Mouse (Mus musculus): ENCODE results near the gene Atg10.
"Not testable (repeated sequence)": the region's sequence is repeated elsewhere in the genome, so short reads cannot be mapped to it uniquely, and the experiment has no call there.

Gene Atg10

GRCm38 (mm10) chr13:91223587-91224437 lies at the start of gene Atg10:
Atg10 (minus strand) TSS chr13:91223968.
- peak; percentile 95 for DNase-seq

GRCm38 (mm10) chr13:91252406-91252805 lies 28.6 kb upstream of the Atg10 start:
- no peak for DNase-seq

- DNase-seq = no peak
Observed at GRCm38 (mm10) chr13:91251636-91252035, 27.9 kb upstream of the Atg10 start.

- not testable (repeated sequence) for DNase-seq
Observed at GRCm38 (mm10) chr13:91250050-91250449, 26.3 kb upstream of the Atg10 start.

GRCm38 (mm10) chr13:91246472-91246871 lies 22.7 kb upstream of the Atg10 start:
- DNase-seq = no peak

GRCm38 (mm10) chr13:91237976-91238375 lies 14.2 kb upstream of the Atg10 start:
- DNase-seq = no peak

GRCm38 (mm10) chr13:91236884-91237283 lies 13.1 kb upstream of the Atg10 start:
- DNase-seq = no peak

GRCm38 (mm10) chr13:91224438-91224814 lies 658 bp upstream of the Atg10 start:
- no peak for DNase-seq

GRCm38 (mm10) chr13:91223063-91223462 lies 705 bp downstream of the Atg10 start:
- DNase-seq = no peak

- DNase-seq = no peak
Observed at GRCm38 (mm10) chr13:91221696-91222095, 2.1 kb downstream of the Atg10 start.

- DNase-seq = no peak
Observed at GRCm38 (mm10) chr13:91217691-91218090, 6.1 kb downstream of the Atg10 start.

- DNase-seq = no peak
Observed at GRCm38 (mm10) chr13:91216656-91217205, 7.0 kb downstream of the Atg10 start.

GRCm38 (mm10) chr13:91212958-91213357 lies 10.8 kb downstream of the Atg10 start:
- peak; percentile 7 for DNase-seq

- DNase-seq = no peak
Observed at GRCm38 (mm10) chr13:91206237-91206636, 17.5 kb downstream of the Atg10 start.

- no peak for DNase-seq
Observed at GRCm38 (mm10) chr13:91202564-91202963, 21.2 kb downstream of the Atg10 start.

GRCm38 (mm10) chr13:91187378-91188234 lies 36.2 kb downstream of the Atg10 start:
- DNase-seq = no peak

GRCm38 (mm10) chr13:91185248-91185867 lies 38.4 kb downstream of the Atg10 start:
- no peak for DNase-seq

GRCm38 (mm10) chr13:91184226-91184625 lies 39.5 kb downstream of the Atg10 start:
- DNase-seq = no peak

- DNase-seq = no peak
Observed at GRCm38 (mm10) chr13:91180364-91180763, 43.4 kb downstream of the Atg10 start.

GRCm38 (mm10) chr13:91179174-91179899 lies 44.4 kb downstream of the Atg10 start:
- no peak for DNase-seq

GRCm38 (mm10) chr13:91178428-91179160 lies 45.2 kb downstream of the Atg10 start:
- no peak for DNase-seq

- no peak for DNase-seq
Observed at GRCm38 (mm10) chr13:91175347-91175746, 48.4 kb downstream of the Atg10 start.

Data from kidney, postnatal 14 days (tissue).